Mouse (Mus musculus) MEL (cell line): ENCODE data around the gene Ofcc1.

Source experiments
- CHD1 ChIP-seq: IDR thresholded peaks from 2 replicates; pipeline ENCODE4 v1.6.1; 2012; ENCODE audit warnings: low read depth, mild to moderate bottlenecking, inconsistent platforms, low read length, improper control_type of control experiment
- CTCF ChIP-seq, 3 experiments: IDR thresholded peaks in 2 of 3; conservative IDR thresholded peaks in 1 of 3; 2 replicates each; pipeline ENCODE4 v1.5.1; 2011 to 2012; ENCODE audit warnings: low read length in 3 of 3, low read depth in 2 of 3, mild to moderate bottlenecking in 2 of 3, improper control_type of control experiment in 1 of 3, inconsistent platforms in 1 of 3, mixed read lengths in 1 of 3, moderate library complexity in 1 of 3; ENCODE audit not compliant: control insufficient read depth in 1 of 3, insufficient read depth in 1 of 3, poor library complexity in 1 of 3, severe bottlenecking in 1 of 3
- E2F4 ChIP-seq: IDR thresholded peaks from 2 replicates; pipeline ENCODE4 v1.6.1; 2011; ENCODE audit warnings: low read depth, low read length, improper control_type of control experiment, borderline replicate concordance
- GATA1 ChIP-seq: IDR thresholded peaks from 2 replicates; pipeline ENCODE4 v1.6.1; 2011; ENCODE audit warnings: low read depth, low read length, improper control_type of control experiment
- MAFK ChIP-seq: IDR thresholded peaks from 2 replicates; pipeline ENCODE4 v1.6.1; 2011; ENCODE audit warnings: low read depth, mild to moderate bottlenecking, low read length, improper control_type of control experiment, borderline replicate concordance
- MAX ChIP-seq: IDR thresholded peaks from 2 replicates; pipeline ENCODE4 v1.6.1; 2011; ENCODE audit warnings: low read length, improper control_type of control experiment
- MEF2A ChIP-seq: IDR thresholded peaks from 2 replicates; pipeline ENCODE4 v1.6.1; 2014; ENCODE audit warnings: low read depth, mild to moderate bottlenecking, inconsistent platforms, low read length, improper control_type of control experiment; ENCODE audit not compliant: poor library complexity, insufficient replicate concordance, severe bottlenecking; ENCODE audit errors: extremely low read depth
- NELFE ChIP-seq: IDR thresholded peaks from 2 replicates; pipeline ENCODE4 v1.6.1; 2011; ENCODE audit warnings: low read depth, low read length, improper control_type of control experiment
- POLR2A ChIP-seq, 2 experiments: IDR thresholded peaks; 2 replicates each; pipeline ENCODE4 v1.6.1; 2011 to 2012; ENCODE audit warnings: low read length in 2 of 2, mild to moderate bottlenecking in 2 of 2, control low read depth in 1 of 2, improper control_type of control experiment in 1 of 2, low read depth in 1 of 2, moderate library complexity in 1 of 2; ENCODE audit not compliant: control insufficient read depth in 1 of 2, insufficient read depth in 1 of 2, poor library complexity in 1 of 2
- POLR2AphosphoS2 ChIP-seq: IDR thresholded peaks from 2 replicates; pipeline ENCODE4 v1.6.1; 2011; ENCODE audit warnings: low read length, improper control_type of control experiment
- RAD21 ChIP-seq: IDR thresholded peaks from 2 replicates; pipeline ENCODE4 v1.6.1; 2011; ENCODE audit warnings: mild to moderate bottlenecking, low read depth, low read length, improper control_type of control experiment
- ZMIZ1 ChIP-seq: IDR thresholded peaks from 2 replicates; pipeline ENCODE4 v1.6.1; 2012; ENCODE audit warnings: low read depth, mild to moderate bottlenecking, inconsistent platforms, low read length, improper control_type of control experiment, moderate library complexity

DNA sequence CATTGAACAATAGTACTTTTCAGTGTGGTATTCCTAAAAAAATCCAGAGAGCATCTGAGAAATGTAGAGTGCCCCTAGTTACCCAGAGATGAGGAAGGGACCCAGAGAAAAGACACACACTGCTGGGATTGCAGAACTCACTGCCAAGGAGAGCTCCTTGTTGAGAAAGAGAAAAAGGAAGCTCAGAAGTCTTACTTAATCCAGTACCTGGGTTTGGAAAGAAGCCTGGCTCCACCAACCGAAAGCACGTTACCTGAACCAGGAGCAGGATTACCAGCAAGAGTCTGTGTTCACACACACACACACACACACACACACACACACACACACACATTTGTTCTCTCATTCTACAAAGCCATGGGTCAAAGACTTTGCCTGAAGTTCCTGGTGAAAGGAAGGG, 14.2 kb downstream of the Ofcc1 start:
- TF ChIP-seq POLR2A (IDR thresholded peaks at IDR 0.05; ENCODE audit: control insufficient read depth in 1 of 2, insufficient read depth in 1 of 2, low read depth in 1 of 2, low read length in 2 of 2, poor library complexity in 1 of 2) (no peak), GATA1 (no peak), MEF2A (no peak), CTCF (IDR thresholded peaks at IDR 0.05 in 2 of 3, conservative IDR thresholded peaks at IDR 0.05 in 1 of 3; ENCODE audit: control insufficient read depth in 1 of 3, insufficient read depth in 1 of 3, low read depth in 2 of 3, low read length in 3 of 3, poor library complexity in 1 of 3, severe bottlenecking in 1 of 3) (no peak), NELFE (no peak), ZMIZ1 (no peak), POLR2AphosphoS2 (no peak), E2F4 (no peak), RAD21 (no peak), MAFK (no peak), CHD1 (no peak), MAX (no peak)
